Mouse (Mus musculus) urinary bladder, postnatal 4 days (tissue): ENCODE results near the gene Olfr1442.
"Not testable (repeated sequence)": the region's sequence is repeated elsewhere in the genome, so short reads cannot be mapped to it uniquely, and the experiment has no call there.

Experiments
- DNase-seq, 2 experiments: peaks; one replicate each; pipeline ENCODE4 v3.0.0; 2021 to 2022; ENCODE audit warnings: low spot score in 2 of 2

Gene Olfr1442

DNA sequence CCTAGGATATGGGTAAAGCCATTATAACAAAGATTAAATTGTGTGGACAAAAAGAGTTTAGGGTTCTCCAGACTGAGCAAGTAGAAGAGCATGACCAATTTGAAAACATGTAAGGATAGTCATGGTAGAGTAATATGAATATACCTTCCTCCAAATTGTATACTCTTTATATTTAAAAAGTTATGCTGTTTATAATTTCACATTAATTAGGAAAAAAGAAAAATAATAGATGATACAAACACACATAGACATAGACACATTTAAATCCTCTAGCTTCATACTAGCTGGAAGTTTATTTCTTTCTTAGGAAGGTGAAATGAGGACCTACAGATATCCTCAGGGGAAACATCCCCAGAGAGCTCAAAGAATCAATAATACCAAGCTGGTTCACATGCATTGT is at the start of gene Olfr1442:
Olfr1442 (plus strand) TSS at position 301 of the 400 bp plus-strand sequence.
- DNase-seq: no peak

DNA sequence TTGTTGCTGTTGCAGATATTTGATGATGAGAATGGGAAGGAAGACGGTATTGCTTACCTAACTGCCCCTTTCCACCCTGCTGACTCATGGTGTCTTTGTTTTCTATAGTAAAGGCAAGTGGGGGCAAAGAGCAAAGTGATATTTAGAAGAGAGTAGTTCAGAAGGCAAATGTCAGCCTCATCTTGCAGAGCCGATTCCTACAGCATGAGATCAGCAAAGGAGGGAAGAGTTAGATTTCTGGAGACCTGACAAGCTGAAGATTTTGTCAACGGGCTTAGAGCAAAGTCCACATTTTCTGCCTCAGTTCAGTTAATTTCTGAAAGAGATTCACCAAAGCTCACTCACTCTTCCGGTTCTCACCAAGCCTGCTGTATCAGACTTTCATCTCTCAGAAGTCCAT is 37.1 kb upstream of the Olfr1442 start, which contains the start of gene Glyat:
Glyat (plus strand) TSS at position 133 of the 400 bp plus-strand sequence.
- DNase-seq: no peak

DNA sequence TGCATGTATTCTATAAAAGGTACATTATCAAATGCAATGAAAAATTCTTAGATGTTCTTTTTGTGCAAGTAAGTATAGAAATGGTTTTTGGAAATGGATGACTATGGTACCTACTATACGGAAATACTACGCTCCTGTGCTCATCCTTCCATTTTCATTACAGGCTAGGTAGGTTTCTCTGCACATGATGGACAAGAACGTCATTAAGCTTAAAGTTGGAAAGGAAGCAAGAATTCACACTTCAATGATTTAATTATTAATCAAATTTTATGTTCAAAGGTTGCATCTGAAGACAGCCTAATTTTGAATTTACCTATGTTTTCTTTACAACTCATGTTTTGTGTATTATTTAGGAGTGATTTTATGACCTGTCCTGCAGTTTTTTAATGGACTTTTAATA is 36.0 kb upstream of the Olfr1442 start:
- no peak for DNase-seq

DNA sequence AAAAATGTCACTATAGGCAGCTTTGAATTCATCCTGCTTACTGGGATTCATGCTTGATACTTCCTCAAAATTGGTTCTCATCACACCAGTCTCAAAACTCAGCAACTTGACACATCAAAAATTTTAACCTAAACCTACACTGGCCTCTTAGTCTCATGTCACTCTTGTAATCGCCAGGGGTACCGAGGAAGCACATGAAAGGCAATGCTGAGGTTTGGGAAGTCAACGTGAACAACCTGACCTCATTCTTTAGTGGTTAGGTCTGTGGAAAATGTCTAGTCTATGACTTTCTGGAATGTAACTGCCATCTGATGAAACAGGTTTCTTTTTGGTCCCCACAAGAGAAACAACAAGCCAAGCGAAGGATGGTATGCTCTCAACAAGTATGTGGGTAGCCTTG is 35.3 kb upstream of the Olfr1442 start:
- no peak for DNase-seq

DNA sequence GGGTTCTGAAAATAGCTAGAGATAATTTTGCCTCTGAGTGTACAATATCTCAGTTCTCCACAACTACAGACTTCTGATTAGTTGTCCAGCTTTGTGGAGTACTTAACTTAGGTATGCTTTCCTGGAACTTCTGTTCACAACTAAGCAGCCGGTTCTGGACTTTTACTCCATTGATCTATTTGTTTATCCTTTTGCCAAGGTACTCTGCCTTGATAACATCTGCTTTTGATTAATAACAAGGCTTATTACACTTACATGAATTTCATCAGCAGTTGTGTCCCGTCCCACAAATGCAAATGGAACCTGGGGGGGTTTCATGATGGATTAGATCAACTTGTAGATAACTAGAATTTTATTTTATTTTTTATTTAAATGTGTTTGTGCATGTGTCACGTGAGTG is 33.4 kb upstream of the Olfr1442 start:
- DNase-seq: no peak

DNA sequence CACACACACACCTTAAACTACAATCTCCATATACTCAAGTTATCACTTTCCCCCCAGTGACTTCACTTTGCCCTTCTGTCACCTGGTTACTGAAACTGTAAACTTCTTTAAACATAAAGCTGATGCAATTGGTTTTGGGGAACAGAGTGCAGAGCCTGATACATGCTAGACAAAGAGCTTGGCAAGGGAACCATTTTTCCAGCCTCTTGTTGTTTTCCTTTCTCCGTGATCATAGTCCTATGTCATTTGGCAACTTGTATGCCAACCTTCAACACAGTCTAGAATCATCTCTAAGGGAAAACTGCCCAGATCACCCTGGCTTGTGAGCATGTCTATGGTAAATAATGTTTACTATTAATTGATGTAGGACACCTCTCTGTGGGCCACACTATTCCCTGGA is 32.2 kb upstream of the Olfr1442 start:
- no peak for DNase-seq

DNA sequence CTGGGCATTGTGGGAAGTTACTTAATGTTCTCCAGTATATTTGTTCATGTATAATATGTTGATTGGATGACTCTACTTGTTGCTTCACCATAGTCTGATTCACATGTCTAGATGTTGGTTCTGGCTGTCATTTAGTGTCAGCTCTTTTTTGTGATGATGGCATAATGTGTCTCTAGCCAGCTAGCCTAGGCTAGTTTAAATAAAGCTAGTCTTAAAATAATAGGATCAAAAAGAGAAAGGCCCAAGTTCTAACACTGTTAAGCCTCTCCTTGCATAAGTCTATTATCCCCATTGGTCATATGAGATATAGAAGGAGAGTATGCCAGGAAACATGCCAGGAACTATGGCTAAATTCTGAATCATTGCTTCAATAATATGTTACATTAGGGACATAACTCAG is 20.7 kb upstream of the Olfr1442 start:
- no peak for DNase-seq

DNA sequence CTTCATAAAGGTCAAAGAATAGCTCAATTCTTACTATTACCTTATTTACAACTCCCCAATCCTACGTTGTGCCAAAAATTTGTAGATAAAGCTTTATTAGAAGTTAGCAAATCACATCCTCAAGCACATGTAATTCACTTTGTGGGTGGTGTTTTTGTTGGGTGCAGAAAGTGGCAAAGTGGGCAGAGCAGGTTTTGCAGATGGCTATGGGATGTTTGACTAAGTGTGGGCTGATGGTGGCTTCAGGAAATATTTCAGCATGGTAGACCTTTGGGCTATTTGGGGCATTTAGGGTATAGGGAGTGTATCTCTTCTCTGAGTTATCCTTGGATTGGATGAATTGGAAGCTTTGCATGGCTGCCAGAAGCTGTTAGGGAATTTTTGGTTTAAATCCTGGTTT is 4.1 kb upstream of the Olfr1442 start:
- DNase-seq: no peak

DNA sequence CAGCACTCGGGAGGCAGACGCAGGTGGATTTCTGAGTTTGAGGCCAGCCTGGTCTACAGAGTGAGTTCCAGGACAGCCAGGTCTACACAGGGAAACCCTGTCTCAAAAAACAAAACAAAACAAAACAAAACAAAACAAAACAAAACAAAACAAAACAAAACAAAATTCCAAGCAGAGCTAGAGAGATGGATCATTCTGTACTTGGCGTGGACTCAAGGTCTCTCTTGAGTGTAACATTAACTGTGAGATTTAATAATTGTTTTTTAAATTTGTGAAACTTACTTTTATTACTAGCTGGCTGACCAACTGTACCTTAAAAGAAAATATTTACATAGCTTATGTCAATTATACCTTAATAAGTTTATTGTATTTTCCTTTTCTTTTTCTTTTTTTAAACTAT is 1.6 kb upstream of the Olfr1442 start:
- DNase-seq: not testable (repeated sequence)

DNA sequence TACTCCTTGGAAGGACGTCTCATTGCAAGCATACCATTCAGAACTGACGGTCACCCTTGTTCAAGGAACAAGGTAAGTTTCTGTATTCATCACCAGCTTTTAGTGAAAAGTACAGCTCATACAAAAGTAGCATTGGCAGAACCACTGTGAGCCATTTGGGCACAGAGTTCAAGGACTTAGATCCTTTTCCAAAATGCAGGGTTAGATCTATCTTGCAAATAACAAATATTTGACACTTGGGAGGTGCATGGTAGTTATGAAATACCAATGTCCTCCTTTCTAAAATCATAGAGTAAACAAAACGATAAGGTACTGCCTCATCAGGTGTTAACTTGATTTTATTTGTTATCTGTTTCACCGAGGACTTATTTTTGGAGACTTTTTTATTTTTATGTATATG is 812 bp downstream of the Olfr1442 start:
- no peak for DNase-seq

DNA sequence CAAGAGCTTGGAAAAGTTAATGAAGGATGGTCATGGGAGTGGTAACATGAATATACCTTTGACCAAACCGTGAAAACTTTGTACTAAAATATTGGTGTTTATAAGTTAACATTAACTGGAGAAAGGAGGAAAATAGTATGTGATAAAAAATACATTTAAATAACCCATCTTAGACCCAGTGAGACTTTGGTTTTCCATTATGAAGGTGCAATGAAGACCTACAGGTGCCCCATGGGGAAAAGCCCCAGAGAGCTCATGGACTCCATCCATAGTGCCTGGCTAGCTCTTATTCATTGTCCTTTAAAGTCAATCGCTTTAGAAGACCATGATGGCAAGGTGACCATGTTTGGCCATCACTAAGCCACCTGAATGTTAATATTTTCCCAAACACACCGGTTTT is 7.6 kb downstream of the Olfr1442 start, which contains the start of gene Olfr1443:
Olfr1443 (plus strand) TSS at position 301 of the 400 bp plus-strand sequence.
- DNase-seq: no peak

DNA sequence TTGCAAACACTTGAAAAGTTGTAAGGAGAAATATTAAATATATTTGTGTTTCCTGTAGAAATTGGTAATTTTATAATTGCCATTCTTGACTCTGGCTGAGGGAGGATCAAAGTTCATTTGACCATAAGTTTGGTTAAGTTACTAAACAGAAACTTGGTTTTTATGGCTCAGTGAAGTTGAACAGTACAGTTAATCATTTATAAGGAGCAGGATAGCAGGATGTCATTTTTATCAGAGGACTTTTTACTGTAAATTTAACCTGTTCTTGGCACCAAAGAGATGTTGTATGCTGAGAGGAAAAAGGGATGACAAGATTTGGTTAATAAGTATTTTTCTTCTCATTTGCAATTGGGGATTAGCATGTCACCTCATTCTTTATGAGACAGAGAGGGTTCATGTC is 14.4 kb downstream of the Olfr1442 start:
- no peak for DNase-seq

DNA sequence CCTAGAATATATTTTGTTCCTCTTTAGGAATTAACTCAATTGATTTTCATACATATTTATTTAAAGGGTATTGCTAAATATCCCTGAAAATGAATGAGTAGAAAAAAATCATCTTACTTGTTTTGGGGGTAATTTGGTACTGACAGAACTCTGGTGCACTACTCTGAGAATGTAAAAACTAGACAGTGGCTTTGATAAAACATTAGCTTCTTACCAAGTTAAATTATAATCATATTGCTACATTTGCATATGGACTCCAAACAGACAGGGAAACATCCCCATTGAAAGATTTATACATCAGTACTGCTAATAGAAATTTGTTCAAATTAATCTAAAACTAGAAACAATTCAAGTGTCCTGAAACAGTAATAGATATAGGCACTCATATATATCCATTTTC is 15.0 kb downstream of the Olfr1442 start:
- DNase-seq: no peak

DNA sequence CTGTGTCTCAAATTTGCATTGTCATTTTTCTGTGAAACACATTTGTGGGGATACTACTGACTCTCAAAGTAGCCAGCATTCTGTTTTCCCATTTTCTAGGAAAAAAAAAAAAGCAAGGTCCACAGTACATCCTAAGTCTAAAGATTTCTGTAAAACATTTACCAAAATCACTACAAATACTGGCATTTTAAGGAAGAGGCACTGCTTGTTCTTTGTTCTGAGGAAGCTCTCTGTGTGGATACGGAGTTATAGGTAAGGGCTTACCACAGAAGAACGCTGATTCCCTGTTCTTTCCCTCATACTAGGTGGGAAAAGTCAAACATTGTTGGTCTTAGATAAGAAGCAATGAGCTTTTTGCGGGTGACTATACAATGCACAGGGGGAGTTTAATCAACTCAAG is 25.4 kb downstream of the Olfr1442 start, which contains the start of gene Keg1:
Keg1 (plus strand) TSS at position 197 of the 400 bp plus-strand sequence.
- DNase-seq: no peak

DNA sequence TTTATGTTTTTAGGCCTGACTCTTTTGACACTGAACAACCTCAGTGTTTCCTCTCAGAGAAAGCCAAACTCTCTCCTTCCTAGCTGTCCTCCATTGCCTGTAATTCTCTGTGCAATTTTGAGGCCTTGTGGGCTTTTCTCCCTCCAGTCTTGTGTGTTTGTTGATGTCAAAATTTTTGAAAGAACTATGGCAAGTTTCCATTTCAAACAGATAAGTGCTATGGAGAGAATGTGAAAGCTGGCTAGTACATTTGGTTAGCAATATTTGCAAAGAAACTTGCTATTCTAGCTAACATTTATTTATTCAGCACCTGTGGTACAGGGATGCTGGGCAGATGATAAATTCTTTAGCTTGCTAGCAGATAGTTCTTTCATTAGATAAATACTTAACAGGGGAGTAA is 26.0 kb downstream of the Olfr1442 start:
- DNase-seq: no peak

DNA sequence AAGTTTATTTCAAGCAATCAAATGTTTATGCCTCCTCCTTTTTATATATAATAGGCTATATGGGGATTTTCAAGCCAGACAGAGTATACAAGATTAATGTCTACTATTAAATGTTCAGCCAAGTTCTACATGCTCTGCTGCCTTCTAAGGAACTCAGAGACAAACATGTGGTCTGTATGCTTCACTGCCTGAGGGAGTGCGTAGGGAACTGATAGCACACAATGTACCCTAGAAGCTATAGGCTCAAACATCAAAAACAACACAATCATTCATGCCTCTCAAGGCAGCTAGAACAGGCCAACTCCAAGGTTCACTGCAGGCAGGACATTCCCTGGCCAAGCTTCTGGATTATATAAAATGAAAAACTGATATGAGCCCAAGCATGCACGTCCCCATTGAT is 38.2 kb downstream of the Olfr1442 start:
- DNase-seq: no peak

DNA sequence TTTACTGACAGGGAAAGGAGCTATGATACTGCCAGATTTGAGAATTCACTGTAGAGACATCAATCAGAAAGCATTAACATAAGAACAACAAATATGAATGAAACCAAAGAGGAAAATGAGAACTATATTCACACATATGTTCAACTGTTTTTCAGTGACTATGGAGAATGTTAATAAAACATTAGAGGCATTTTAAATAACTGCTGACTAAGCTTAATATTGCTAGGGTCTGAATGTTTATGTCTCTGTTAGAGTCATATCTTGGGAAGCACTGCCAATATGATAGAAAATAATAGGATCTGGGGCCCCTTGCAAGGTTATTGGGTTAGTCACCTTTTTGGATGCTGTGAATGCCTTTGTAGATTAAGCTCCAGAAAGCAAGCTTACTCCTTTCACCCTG is 38.7 kb downstream of the Olfr1442 start:
- no peak for DNase-seq

DNA sequence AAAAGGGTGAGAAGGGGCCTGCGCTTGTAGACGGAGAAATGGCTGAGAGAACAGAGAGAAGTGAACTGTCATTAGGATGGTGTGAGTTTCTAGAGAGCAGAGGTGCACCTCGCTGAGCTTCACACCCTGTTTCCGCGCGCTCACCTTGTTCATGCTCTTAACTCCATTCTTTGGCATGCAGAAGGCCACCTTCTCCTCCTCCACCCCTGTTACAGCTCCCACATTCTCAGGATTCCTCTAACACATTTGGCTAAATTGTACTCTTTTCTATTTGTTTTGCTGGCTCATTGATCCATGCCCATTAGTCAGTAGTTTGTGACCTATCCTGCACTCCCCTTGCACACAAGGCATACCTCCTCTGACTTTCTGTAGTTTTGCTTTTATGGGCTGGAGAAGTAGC is 49.0 kb downstream of the Olfr1442 start:
- DNase-seq: no peak

DNA sequence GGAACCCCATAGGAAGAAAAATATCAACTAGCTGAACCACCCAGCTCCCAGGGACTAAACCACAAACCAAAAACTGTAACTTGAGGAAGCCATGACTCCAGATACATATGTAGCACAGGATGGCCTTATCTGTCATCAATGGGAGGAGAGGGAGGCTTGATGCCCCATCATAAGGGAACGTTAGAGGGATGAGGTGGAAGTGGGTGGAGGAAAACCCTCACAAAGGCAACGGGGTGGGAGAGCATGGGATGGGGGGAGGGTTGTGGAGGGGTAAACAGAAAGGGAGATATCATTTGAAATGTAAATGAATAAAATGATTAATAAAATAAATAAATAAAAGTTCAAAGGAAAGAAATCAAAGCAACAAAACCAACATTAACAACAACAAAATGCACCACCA is 50.2 kb downstream of the Olfr1442 start:
- no peak for DNase-seq

DNA sequence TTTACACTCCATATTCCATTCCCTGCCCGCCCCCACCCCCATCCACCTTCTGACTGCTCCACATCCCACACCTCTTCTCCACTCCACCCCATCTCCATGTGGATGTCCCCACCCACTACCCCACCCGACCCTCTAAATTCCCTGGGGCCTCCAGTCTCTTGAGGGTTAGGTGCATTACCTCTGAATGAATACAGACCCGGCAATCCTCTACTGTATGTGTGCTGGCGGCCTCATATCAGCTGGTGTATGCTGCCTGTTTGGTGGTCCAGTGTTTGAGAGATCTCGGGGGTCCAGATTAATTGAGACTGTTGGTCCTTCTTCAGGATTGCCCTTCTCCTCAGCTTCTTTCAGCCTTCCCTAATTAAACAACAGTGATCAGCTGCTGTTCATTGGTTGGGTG is 50.7 kb downstream of the Olfr1442 start:
- DNase-seq: not testable (repeated sequence)

DNA sequence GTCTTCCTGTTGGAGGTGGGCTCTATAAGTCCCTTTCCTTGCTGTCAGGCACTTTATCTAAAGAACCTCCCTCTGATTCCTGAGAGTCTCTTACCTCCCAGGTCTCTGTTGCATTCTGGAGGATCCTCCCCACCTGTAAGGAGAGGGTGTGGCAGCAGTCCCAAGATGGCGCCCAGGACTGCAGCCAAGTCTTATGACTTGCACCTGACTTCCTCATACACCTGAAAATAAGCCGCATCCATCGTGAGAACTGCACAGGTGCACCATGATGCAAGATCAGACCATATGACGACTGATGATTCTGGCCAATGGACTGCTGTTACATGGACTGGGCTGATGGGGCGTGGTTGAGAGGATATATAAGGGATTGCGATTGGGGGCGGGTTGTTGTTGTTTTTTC is 51.4 kb downstream of the Olfr1442 start:
- DNase-seq: not testable (repeated sequence)

DNA sequence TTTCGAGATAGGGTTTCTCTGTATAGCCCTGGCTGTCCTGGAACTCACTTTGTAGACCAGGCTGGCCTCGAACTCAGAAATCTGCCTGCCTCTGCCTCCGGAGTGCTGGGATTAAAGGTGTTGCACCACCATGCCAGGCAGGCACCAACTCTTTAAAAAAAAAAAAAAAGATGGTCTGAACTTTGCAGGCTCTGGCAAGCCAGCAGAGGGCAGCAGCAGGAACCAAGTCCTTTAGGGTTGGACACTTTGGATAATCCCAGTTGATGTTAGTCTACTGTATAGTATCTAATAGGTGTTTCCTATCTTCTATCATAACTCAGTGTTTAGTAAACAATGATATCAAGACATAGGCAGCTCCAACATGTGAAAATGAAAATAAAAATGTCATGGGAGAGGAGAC is 52.1 kb downstream of the Olfr1442 start:
- no peak for DNase-seq

DNA sequence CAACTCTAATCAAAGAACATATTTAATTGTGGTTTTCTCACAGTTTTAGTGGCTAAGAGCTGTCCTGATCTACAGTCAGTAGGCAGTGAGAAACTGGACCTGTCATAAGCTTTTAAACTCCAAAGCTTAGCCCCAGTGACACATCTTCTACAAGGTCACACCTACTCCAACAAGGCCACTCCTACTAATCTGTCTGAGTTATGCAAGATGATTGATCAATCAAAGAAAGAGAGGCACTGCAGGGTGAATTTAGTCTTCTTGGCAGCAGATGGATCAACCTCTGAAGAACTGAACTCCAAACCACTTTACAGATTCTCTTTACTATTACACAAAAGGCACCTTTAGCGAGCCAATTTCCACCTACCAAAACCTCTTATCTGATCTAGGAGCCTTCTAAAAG is 55.6 kb downstream of the Olfr1442 start:
- no peak for DNase-seq
